Mouse (Mus musculus): ENCODE data around the gene Mtg1. TPM values are rescaled to one million over a fixed set of nuclear protein-coding genes. Genes with fewer than 3 reads are reported as not detected.

Mtg1 gene
- polyA plus RNA-seq, 1 experiment = 24.5 TPM

GRCm38 (mm10) chr7:140184206-140184605 is 46.8 kb downstream of the Mtg1 start:
- no peak for DNase-seq (ENCODE audit: low read depth, low spot score)
- 76% methylated on average over 4 of the region's 4 CpGs for WGBS

GRCm38 (mm10) chr7:140186646-140187620 is 49.6 kb downstream of the Mtg1 start:
- WGBS = 61% methylated on average over 18 of the region's 18 CpGs
- DNase-seq (ENCODE audit: low read depth, low spot score) = no peak

GRCm38 (mm10) chr7:140187721-140188390 is 50.5 kb downstream of the Mtg1 start:
- 79% methylated on average over 7 of the region's 7 CpGs for WGBS
- DNase-seq (ENCODE audit: low read depth, low spot score) = no peak

GRCm38 (mm10) chr7:140188391-140189328 is 51.3 kb downstream of the Mtg1 start:
- DNase-seq (ENCODE audit: low read depth, low spot score) = no peak
- 59% methylated on average over 4 of the region's 4 CpGs for WGBS

GRCm38 (mm10) chr7:140190435-140190834 is 53.1 kb downstream of the Mtg1 start:
- WGBS = 91% methylated on average over 1 of the region's 1 CpGs
- DNase-seq (ENCODE audit: low read depth, low spot score) = no peak

GRCm38 (mm10) chr7:140192445-140192844 is 55.1 kb downstream of the Mtg1 start:
- no peak for DNase-seq (ENCODE audit: low read depth, low spot score)
- WGBS = 44% methylated on average over 2 of the region's 2 CpGs

- DNase-seq (ENCODE audit: low read depth, low spot score) = no peak
- WGBS = 64% methylated on average over 2 of the region's 2 CpGs
Measured at GRCm38 (mm10) chr7:140192851-140193250, 55.5 kb downstream of the Mtg1 start.

- DNase-seq (ENCODE audit: low read depth, low spot score) = no peak
- 86% methylated on average over 4 of the region's 4 CpGs for WGBS
Measured at GRCm38 (mm10) chr7:140194031-140194430, 56.7 kb downstream of the Mtg1 start.

GRCm38 (mm10) chr7:140196002-140196401 is 58.6 kb downstream of the Mtg1 start:
- 76% methylated on average over 8 of the region's 8 CpGs for WGBS
- no peak for DNase-seq (ENCODE audit: low read depth, low spot score)

Other genes with a start within 250 kb of the Mtg1 start
- 0.11 and 0.18 TPM in 2 replicates for gene Kndc1, start 242.9 kb upstream of the Mtg1 start, polyA plus RNA-seq (2012; rRNA removed)
- 0.21 and 0.31 TPM in 2 replicates for gene Utf1, start 193.8 kb upstream of the Mtg1 start, polyA plus RNA-seq (2012; rRNA removed)
- 0.14 TPM in 1 of 2 replicates, not detected in the other for gene 6430531B16Rik, start 158.8 kb upstream of the Mtg1 start, polyA plus RNA-seq (2012; rRNA removed)
- 3.7 and 5.9 TPM in 2 replicates for gene Adam8, start 145.0 kb upstream of the Mtg1 start, polyA plus RNA-seq (2012; rRNA removed)
- 36.7 and 52.9 TPM in 2 replicates for gene Zfp511, start 101.2 kb upstream of the Mtg1 start, polyA plus RNA-seq (2012; rRNA removed)
- 13.8 and 16.7 TPM in 2 replicates for gene Tubgcp2, start 100.9 kb upstream of the Mtg1 start, polyA plus RNA-seq (2012; rRNA removed)
- not detected in 2 replicates for gene Msx3, start 88.5 kb upstream of the Mtg1 start, polyA plus RNA-seq (2012; rRNA removed)
- gene Caly, start 55.0 kb upstream of the Mtg1 start, polyA plus RNA-seq (2012; rRNA removed) = 1.3 and 1.9 TPM in 2 replicates
- gene Prap1, start 44.2 kb upstream of the Mtg1 start, polyA plus RNA-seq (2012; rRNA removed) = 873 and 1,752 TPM in 2 replicates
- gene Fuom, start 35.1 kb upstream of the Mtg1 start, polyA plus RNA-seq (2012; rRNA removed) = 105 and 121 TPM in 2 replicates
- gene Paox, start 21.8 kb upstream of the Mtg1 start, polyA plus RNA-seq (2012; rRNA removed) = 9.6 and 9.8 TPM in 2 replicates
- gene Echs1, start 21.1 kb upstream of the Mtg1 start, polyA plus RNA-seq (2012; rRNA removed) = 108 and 150 TPM in 2 replicates
- 0.37 and 0.59 TPM in 2 replicates for gene Sprn, start 17.3 kb downstream of the Mtg1 start, polyA plus RNA-seq (2012; rRNA removed)
- gene Olfr522, start 27.2 kb downstream of the Mtg1 start, polyA plus RNA-seq (2012; rRNA removed) = not detected in 2 replicates
- not detected in 2 replicates for gene Olfr523, start 35.7 kb downstream of the Mtg1 start, polyA plus RNA-seq (2012; rRNA removed)
- gene Olfr524, start 68.4 kb downstream of the Mtg1 start, polyA plus RNA-seq (2012; rRNA removed) = 0.06 and 0.07 TPM in 2 replicates
- 0.43 and 0.78 TPM in 2 replicates for gene Cd163l1, start 80.7 kb downstream of the Mtg1 start, polyA plus RNA-seq (2012; rRNA removed)
- 0.51 and 0.71 TPM in 2 replicates for gene 5830411N06Rik, start 109.7 kb downstream of the Mtg1 start, polyA plus RNA-seq (2012; rRNA removed)
- gene Olfr525, start 183.3 kb downstream of the Mtg1 start, polyA plus RNA-seq (2012; rRNA removed) = not detected in 2 replicates
- not detected in 2 replicates for gene Olfr527, start 196.5 kb downstream of the Mtg1 start, polyA plus RNA-seq (2012; rRNA removed)
- 0.57 and 0.93 TPM in 2 replicates for gene Olfr60, start 224.1 kb downstream of the Mtg1 start, polyA plus RNA-seq (2012; rRNA removed)
- gene Olfr530, start 238.8 kb downstream of the Mtg1 start, polyA plus RNA-seq (2012; rRNA removed) = 0.10 TPM in 1 of 2 replicates, not detected in the other